Mouse (Mus musculus) liver, adult 2 months (tissue): Measurements from ENCODE around the gene Pxmp4.

ENCODE experiments used
- CTCF ChIP-seq: fragments of 200-500 bp; IDR thresholded peaks from 2 replicates; pipeline ENCODE4 v1.5.1; 2011; ENCODE audit warnings: low read depth, low read length, control low read depth
- POLR2A ChIP-seq: fragments of 200-500 bp; IDR thresholded peaks from 2 replicates; pipeline ENCODE4 v1.6.1; 2011; ENCODE audit warnings: low read length, control low read depth; ENCODE audit not compliant: insufficient read depth; ENCODE audit errors: extremely low read depth

DNA sequence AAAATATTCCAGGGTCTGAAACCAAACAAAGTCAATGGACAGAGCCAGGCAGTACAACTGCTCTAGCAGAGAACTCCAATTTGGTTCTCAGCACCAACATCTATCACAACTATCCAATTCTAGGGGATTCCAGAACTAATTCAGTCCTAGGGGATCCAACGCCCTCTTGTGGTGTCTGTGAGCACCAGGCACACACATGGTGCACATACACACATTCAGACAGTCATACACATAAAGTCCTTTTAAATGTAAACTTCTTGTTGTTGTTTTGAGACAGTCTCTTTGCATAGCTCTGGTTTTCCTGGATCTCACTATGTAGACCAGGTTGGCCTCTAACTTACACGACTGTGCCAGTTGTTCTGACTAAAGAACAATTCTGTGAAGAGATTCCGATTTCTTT is 46.9 kb upstream of the Pxmp4 start:
- no peak for TF ChIP-seq CTCF
- TF ChIP-seq POLR2A = no peak
